Mouse (Mus musculus): ENCODE measurements around the gene Plch2.

Gene Plch2

DNA sequence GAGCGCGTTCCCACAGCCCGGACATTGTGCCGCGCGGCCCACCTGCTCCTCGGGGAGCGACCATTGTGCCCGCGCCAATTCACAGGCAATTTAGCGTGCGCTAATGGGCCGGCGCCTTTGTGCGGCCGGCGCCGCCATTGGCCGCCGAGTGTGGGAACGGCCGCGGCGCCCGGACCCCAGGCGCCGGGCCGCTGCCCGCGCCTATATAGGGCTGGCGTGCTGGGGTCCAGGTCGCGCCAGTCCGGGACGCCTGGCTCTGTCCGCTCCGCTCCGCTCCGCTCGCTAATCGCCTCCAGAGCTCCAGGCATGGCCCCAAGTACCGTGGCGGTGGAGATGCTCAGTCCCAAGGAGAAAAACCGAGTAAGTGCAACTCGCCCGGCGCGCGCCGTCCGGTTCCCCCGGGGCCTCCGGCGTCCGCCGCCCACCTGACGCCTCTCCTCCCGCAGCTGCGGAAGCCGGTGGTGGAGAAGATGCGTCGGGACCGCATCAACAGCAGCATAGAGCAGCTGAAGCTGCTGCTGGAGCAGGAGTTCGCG, 95.8 kb downstream of the Plch2 start, which contains the start of gene Hes5:
TSS of gene Hes5 (plus strand) at position 234 of the 536 bp plus-strand sequence.
- in situ Hi-C loops (cut with MboI, MseI) = loop anchor here (10.0 kb wide), 1 partner anchor 284 kb away; the partner anchor contains the start of gene Faap20

DNA sequence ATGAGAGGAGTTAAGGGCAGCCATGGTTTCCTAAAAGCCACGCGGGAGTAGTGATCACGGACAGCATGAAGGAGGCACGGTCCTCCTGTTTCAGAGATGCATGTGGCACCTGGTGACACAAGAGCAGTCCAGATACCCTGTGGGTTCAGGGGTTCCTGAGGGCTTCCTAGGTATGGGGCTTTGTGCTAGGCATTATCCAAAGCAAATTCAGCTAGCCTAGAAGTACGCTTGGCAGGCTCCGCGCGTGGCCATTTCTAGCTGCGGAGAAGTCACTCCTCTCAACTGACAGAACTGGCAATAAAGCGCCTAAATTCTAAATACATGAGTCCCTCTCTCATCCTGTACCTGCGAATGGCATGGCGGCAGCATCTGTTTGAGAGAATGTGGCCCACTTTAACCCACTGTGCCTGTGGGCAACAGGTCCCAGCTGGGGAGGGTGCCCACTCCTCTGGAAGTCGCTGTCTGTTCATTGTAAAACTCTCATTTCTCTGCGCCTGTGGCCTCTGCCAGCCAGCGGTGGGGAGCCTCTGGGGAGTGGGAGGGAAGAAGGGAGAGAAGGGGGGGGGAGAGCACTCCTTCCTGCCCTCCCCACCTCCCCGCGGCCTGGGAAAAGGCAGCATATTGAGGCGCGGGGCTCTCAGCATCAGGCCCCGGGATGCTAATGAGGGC, 96.4 kb downstream of the Plch2 start:
- in situ Hi-C loops (cut with MboI, MseI) = loop anchor here (10.0 kb wide), 1 partner anchor 285 kb away; the partner anchor contains the start of gene Faap20

DNA sequence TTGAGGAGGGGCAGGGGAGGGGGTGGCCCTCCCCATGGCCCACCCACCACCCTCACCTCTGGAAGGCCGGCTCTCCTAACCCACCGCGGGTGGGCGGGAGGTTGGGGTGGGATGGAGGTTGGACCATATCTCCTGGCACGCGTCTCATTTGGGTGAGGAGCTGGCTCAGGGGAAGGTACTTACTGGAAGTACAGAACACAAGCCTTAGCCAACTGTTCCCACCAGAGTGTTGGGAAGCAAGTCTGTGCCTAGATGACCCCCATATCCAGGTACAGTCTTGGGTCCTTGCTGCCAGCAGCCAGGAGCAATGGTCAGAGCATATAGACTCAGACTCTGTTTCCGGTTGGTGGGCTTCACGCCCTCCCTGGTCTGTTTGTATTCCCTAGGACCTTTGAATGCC, 98.0 kb downstream of the Plch2 start:
- in situ Hi-C loops (cut with MboI, MseI) = no loop called here

DNA sequence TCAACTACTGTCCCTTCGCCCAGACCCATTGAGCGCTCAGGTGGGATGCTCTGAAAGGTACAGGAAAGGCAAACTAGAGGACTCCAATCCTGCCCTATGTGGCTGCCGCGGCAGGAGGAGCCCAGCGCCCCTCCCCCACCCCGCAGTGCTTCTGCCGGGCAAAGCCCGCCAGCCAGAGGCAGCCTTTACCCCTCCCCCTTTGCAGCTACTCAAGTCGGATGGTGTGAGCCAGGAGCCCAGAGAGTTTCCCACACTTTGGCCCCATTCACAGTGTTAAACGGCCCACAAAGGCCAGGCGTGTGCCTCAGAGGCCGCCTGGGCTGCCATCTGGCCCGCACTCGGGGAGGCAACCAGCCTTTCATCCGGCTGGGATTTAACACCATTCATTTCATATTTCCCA, 98.4 kb downstream of the Plch2 start:
- in situ Hi-C loops (cut with MboI, MseI) = no loop called here

DNA sequence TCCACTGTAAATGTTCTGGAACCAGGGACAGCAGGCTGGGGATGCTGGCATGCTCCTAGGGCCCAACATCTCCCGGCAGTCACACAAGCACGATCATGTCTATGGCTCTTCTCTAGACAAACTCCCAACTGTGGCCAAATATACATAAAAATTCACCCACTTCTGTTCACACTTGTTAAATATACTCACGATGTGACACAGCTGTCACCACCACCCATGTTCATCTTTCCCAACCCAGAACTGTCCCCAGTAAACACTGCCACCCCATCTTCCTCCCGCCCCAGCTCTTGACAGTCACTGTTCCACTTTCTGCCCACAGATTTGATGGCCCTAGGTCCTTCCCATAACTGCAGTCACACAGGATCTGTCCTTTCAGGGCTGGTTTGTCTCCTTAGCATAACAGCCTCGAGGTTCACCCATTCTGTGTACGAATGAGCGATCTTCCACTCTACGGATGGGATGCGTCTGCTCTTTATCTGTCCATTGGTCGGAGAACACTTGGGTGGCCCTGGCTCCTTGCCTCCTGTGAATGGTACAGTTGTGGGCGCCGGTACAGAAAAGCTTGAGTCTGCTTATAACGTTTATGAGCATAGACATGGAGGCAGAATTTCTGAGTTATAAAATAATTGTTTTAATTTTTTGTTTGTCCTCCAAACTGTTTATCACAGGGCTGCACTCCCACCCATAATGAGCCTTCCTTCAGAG, 99.1 kb downstream of the Plch2 start:
- in situ Hi-C loops (cut with MboI, MseI) = no loop called here

DNA sequence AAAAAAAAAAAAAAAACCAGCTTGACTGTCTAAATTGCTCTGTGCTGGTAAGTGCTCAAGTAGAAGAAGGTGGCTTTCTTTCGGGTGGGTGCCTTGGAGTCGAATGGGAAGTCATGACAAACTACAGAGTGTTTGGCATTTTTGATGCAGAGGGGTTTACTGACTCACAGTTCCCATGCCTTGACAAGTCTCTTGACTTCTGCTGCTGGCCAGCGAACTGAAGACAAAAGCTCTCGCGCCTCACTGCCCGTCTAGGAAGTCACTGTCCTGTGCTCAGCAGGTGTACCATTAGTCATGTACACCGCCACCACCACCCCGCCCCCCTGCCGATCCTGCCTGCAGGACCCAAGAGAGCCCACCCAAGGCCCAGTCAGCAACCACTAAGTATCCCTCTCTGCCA, 100.0 kb downstream of the Plch2 start:
- in situ Hi-C loops (cut with MboI, MseI) = no loop called here

DNA sequence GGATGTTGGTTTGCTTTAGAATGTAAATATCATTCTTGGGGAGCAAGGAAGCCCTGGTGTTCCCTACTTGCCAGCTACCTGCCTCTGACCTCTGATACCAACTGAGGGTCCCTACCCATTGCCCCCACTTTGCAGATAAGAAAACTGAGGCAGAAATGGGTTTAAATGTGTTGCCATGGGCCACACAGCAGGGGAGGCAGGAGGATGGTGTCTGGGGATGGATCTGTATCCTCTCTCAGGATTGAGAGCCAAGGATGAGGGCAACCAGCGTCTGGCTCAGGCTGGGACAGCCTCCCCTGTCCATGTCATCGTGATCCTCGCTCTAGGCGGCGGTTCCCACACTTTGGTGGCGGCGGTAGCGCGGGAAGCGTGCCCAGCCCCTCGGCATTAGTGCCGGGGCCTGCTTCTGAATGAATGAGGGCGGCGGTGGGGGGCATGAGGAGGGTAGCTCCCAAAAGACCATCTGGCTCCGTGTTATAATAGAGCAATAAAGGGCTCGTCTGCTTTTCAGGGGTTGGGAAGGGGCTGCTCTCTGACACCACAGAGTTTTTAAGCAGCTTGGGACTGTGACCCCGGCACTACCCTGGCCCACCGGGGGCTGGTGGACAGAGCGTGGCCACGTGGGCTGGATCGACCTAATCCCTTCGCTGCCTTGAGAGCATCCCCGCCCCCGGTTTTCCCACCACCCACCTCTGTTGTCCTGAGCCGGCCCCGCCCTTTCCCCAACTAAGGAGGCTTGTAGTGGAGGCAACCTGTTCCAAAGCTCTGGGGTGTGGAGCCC, 103.9 kb downstream of the Plch2 start:
- in situ Hi-C loops (cut with MboI, MseI) = no loop called here

DNA sequence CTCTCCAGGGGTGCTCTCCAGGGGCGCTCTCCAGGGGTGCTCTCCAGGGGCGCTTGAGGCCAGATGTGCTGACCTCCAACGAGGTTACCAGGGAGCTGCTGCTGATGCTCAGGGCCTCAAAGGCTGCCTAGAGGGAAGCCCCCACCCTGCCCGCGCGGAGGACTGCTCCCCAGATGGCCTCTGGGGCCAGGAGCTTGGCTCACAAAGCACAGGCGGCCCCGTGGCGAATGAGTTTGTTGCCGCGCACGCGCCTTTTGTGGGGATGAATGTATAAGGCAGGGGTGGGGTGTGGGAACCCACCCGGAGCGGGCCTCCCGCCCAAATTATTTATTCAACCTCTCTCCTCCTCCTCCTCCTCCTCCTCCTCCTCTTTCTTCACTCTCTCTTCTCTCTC, 107.0 kb downstream of the Plch2 start:
- in situ Hi-C loops (cut with MboI, MseI) = no loop called here

DNA sequence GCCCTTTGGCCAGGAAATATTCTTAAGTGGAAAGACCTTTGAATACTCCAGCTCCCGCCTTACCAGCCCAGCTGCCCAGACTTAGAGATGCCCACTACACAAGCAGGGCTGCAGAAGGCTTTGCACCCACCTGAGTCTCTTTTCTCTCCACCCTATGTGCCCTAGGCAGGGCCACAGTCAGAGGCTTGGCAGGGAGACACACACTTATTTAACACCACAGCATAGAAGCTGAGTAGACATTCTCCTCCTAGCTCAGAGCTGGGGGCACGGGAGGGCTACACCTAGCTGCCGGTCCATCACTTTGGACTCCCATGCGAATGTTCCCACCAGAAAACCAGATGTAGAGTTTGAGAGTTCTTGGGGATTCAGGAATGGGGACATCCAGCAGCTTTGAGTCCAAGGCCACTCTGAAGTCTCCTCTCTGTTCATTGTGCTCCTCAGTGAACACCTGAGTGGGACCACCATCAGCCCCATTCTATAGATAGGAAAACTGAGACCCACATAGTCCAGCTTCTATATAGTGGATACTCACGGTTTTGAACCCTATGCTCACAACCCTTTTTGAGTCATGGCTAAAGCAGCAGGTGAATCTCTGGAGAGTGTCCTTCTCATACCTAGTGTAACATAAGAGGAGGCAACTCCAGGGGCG, 107.5 kb downstream of the Plch2 start:
- in situ Hi-C loops (cut with MboI, MseI) = no loop called here

DNA sequence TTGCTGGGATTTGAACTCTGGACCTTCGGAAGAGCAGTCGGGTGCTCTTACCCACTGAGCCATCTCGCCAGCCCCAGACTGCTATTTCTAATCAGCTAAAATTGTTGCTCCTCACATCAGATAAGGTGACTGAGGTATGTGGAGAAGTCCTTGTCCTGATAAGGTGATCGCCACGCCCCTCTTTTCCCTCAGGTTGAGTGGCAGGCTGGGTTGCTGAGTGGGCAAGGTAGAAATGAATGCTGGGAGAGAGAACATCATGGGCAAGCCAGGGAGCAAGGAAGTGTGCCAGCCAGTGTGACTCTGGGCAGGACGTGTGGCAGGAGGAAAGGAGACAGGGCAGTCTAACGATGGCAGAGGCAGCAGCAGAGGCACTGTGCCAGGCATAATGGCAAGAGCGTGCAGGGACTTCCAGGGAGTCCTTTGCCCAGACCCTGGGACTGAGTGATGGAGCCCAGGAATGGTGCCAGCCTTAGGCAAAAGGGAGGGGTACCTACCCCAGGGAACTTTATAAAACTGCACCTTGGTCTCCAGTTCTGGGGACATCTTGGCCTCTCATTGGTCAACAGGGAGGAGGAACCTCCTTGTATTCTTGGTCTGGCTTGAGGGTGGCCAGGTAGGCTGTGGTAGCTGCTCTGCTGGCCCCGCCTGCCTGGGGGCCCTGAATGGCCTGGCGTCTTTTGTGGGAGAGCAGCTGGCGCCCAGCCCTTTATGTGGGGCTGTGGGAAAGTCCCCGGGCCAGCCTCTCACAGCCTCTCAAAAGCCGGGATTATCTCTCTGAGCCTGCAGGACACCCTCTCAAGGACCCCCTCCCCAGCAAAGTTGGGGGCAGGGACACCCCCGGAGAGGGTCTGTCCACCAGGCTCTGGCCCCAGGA, 108.3 kb downstream of the Plch2 start:
- in situ Hi-C loops (cut with MboI, MseI) = no loop called here

DNA sequence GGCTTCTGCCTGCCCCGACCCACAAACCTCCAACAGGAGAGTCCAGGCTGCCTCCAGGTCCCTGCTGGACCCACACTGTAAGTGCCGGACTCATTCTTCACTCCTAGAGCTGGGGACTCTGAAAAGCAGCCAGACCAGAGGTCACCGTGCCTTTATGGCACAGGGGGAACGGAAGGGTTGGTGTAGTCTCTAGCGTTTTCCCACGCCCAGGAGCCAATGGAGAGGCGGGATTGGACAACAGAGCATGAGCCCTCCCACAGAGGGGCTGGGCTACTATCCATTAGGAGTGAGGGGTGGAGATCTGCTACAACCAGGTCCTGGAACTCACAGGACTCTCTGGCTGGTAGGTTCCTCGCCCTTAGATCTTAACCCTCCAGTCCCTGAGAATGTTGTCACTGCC, 110.3 kb downstream of the Plch2 start:
- in situ Hi-C loops (cut with MboI, MseI) = no loop called here

DNA sequence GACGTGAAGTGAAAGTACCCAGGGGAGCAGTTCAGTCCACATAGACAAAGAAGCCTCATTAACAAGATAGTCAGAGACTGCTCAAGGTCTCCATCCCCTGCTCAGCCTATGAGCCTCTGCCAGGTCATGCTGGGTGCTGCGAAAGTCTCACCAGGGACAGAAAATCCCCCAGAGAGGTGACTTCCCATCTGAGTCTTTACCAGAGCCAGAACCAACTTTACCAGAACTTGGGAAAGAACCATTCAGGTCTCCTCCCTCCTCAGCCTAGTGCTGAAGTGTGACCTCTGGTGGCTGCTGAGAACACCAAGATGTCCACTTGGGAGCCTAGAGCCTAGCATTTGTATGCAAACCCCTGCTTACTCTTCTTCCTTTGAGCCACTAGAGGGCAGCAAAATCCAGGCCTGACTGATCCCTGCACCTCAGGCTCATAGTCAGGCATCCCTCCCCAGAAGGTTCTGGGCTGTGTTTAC, 112.4 kb downstream of the Plch2 start:
- in situ Hi-C loops (cut with MboI, MseI) = loop anchor here (5.0 kb wide), 1 partner anchor 62 kb away; no protein-coding TSS in a partner anchor

DNA sequence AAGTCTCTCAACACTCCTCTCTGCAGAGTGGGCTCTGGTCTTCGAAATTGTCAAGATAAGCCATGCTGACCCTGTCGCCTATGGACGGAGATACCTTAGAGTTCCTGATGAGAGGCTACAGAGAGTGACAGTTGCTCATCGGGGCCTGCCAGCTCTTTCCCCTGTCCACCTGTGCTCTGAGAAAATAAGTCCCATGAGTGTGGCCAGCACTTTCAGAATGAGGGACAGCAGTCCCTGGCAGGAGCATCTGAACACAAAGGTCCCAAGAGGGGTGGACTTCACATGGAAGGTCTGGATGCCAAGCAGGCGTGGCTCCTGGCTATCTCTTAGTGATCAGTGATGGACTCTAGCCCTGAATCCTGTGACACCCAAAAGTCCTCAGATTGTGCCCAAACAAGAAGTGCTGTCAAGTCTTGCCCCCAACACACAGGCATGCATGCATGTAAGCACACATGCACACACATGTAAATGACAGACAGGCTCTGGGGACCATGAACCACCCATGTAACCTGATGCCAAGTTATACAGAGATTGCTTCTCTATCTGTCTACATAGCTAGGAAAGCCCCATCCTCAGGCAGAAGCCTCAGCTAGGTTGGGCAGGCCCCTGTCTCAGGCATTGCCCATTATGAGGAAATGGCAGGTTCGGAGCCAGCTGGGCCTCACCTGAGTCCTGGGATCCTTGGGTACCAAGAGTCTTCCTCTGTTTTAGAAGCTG, 113.1 kb downstream of the Plch2 start:
- in situ Hi-C loops (cut with MboI, MseI) = loop anchor here (5.0 kb wide), 1 partner anchor 61 kb away; no protein-coding TSS in a partner anchor

DNA sequence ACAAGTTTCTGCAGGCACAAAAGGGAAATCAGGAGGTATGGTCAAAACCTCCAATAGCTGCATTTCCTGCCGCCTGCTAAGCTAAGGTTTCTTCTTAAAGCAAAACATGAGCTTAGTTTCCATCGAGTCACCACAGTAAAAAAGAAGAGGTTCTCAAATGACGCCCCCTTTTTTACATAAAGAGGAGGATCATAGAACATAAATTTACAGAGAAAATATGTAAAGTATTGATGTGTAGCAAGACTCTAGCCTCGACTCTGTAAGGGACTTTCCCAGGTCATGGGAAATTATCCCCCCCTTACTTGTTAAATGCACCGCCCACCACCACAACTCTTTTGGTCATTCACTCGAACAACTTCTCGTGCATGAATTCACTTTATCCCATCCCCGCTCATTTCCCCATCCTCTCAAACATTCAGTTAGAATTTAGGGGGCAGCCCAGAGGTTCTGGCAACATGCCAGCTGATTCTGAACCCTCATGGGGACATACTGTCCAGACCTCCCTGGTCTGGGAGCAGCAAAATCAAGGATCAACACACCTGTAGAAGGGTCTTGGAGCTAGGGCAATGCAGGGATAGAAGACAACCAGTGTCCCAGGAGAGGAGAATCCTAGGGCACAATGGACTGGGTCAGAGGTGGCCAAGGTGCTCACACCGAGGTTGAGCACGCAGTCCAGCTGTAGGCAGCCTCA, 113.8 kb downstream of the Plch2 start:
- in situ Hi-C loops (cut with MboI, MseI) = loop anchor here (5.0 kb wide), 1 partner anchor 60 kb away; no protein-coding TSS in a partner anchor

DNA sequence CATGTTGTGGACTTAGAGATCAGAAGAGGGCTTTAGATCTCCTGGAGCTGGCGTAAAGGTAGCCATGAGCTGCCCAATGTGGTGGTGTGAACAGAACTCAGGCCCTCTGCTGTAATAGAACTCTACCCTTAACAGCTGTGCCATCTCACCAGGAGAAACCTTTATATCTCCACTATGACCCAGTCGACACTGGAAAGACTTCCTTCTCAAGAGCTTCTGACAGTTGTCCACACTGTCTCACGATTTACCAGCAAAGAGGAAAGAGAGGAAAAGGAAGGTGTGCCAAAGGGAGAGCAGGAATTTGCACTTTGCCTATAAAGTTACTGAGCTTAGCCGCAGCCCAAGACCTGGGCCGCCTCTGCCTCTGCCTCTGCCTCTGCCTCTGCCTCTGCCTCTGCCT, 114.8 kb downstream of the Plch2 start:
- in situ Hi-C loops (cut with MboI, MseI) = loop anchor here (5.0 kb wide), 1 partner anchor 60 kb away; no protein-coding TSS in a partner anchor

DNA sequence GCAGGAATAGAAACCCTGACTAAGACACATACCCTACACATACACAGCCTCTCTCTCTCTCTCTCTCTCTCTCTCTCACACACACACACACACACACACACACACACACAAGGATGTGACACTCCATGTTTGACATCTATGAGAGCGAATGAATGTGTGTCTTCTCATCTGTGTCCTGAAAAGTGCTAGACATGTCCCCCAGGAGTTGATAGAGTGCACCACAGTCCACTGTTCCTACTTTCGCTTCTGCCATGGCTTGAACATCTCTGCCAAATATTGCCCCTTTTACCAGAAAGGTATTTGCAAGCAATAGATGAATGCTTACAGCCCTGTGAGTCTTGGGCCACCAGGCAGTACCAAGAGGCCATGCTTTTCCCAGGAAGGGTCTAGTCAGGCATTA, 116.4 kb downstream of the Plch2 start:
- in situ Hi-C loops (cut with MboI, MseI) = loop anchor here (5.0 kb wide), 1 partner anchor 58 kb away; no protein-coding TSS in a partner anchor

DNA sequence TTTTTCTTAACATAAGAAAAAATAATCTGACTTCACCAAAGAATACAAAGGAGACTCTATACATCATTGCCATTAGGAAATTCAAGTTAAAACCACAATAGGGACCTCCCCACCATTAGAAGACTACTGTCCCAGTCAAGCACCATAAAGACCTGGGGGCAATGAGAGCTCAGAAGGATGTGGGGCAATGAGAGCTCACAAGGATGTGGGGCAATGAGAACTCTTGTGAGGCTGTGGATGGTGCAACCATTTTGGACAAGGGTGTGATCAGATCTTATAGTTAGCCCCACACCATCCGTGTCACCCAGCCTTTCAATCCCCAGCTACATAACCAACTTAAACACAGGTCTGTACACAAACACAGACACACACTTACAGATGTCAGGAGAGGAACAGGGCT, 118.8 kb downstream of the Plch2 start:
- in situ Hi-C loops (cut with MboI, MseI) = no loop called here

DNA sequence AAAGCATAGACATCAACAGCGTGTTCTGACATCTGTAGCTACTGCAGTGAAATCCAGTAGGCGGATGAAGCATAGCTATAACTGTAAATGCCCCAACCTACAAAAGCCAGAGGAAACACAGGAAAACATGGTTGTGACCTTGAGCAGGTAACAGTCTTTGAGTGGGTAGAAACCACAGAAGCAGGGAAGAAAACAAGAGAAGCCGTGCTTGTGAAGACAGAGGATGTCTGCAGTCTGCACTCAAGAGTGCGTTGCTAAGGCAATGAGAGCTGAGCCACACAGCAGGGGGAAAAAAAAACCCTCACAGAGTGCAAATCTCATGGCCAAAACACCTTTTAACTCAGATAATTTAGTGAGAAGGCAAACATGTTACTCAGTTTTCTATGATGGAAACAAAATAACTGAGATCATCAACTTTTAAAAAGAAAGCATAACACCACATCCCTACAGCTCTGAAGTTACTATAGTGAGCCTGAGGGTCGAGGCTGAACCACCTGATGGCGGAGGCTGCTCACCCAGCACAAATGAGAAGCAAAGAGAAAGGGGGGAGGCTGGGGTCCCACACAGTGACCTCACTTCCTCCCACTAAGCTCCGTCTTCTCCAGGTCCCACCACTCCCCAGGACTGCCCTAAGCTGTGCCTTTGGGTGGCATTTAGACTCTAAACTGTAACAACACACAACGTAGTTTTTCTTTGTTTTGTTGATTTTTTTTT, 119.9 kb downstream of the Plch2 start:
- in situ Hi-C loops (cut with MboI, MseI) = no loop called here

Measured in regulatory T cell (primary cell).